Mouse (Mus musculus): ENCODE data around the gene Tfb1m.

- TF ChIP-seq CTCF (IDR thresholded peaks at IDR 0.05; ENCODE audit: low read depth, low read length): no peak
- TF ChIP-seq POLR2A (IDR thresholded peaks at IDR 0.05; ENCODE audit: insufficient read depth, low read length): no peak
These were observed 69.6 kb downstream of the Tfb1m start for GRCm38 (mm10) chr17:3487721-3488601.

Measured in ES-Bruce4 (cell line).